Mouse (Mus musculus) olfactory bulb, adult 2 months (tissue): ENCODE data around the gene Selenbp2.

ENCODE experiments used
- CTCF ChIP-seq: fragments of 200-500 bp; IDR thresholded peaks from 2 replicates; pipeline ENCODE4 v1.5.1; 2012; ENCODE audit warnings: low read depth, mild to moderate bottlenecking, low read length, moderate library complexity; ENCODE audit not compliant: insufficient read depth
- POLR2A ChIP-seq: fragments of 200-500 bp; IDR thresholded peaks from 2 replicates; pipeline ENCODE4 v1.6.1; 2012; ENCODE audit warnings: mild to moderate bottlenecking, low read depth, low read length, moderate library complexity; ENCODE audit not compliant: insufficient read depth

GRCm38 (mm10) chr3:94680783-94681182 is 12.6 kb upstream of the Selenbp2 start:
- no peak for TF ChIP-seq CTCF
- TF ChIP-seq POLR2A, result no peak
